Mouse (Mus musculus) forebrain, embryonic 14.5 days (tissue): ENCODE data around the gene Tub. TPM values are rescaled to one million over a fixed set of nuclear protein-coding genes. Genes with fewer than 3 reads are reported as not detected.

Experiments
- ATAC-seq: fragments of 200-750 bp; cut with Nextera tagmentation; 2 replicates; pipeline ENCODE4 v1.8.0; 2017; ENCODE audit warnings: mild to moderate bottlenecking, moderate library complexity
- DNase-seq: peaks from one replicate; pipeline ENCODE4 v3.0.0-alpha.2; 2015; ENCODE audit warnings: low spot score
- H3K27ac ChIP-seq: fragments of 300-500 bp; sonication (generic); 2 replicates; pipeline ENCODE4 v1.5.1; 2014; ENCODE audit warnings: low read depth, mild to moderate bottlenecking, control low read depth, low read length, moderate library complexity
- H3K27me3 ChIP-seq: fragments of 300-500 bp; sonication (generic); replicated peaks from 2 replicates; pipeline ENCODE4 v1.6.1; 2014; ENCODE audit warnings: low read length, control low read depth, mixed read lengths; ENCODE audit not compliant: control insufficient read depth, insufficient read depth
- H3K36me3 ChIP-seq: fragments of 300-500 bp; sonication (generic); 2 replicates; pipeline ENCODE4 v1.6.1; 2014; ENCODE audit warnings: low read length, control low read depth; ENCODE audit not compliant: control insufficient read depth, insufficient read depth
- H3K4me1 ChIP-seq: fragments of 300-500 bp; sonication (generic); 2 replicates; pipeline ENCODE4 v1.6.1; 2014; ENCODE audit warnings: antibody characterized with exemption, low read length, control low read depth; ENCODE audit not compliant: control insufficient read depth, insufficient read depth
- H3K4me2 ChIP-seq: fragments of 300-500 bp; sonication (generic); 2 replicates; pipeline ENCODE4 v1.6.1; 2014; ENCODE audit warnings: mild to moderate bottlenecking, control low read depth, low read length
- H3K4me3 ChIP-seq: fragments of 300-500 bp; sonication (generic); 2 replicates; pipeline ENCODE4 v1.5.1; 2014; ENCODE audit warnings: low read depth, low read length, control low read depth
- H3K9ac ChIP-seq: fragments of 300-500 bp; sonication (generic); 2 replicates; pipeline ENCODE4 v1.6.1; 2014; ENCODE audit warnings: mild to moderate bottlenecking, low read length, control low read depth, moderate library complexity
- H3K9me3 ChIP-seq: fragments of 300-500 bp; sonication (generic); replicated peaks from 2 replicates; pipeline ENCODE4 v1.6.1; 2016; ENCODE audit warnings: low read length, control low read depth, mixed read lengths; ENCODE audit not compliant: control insufficient read depth
- WGBS: fragments of 180-500 bp; shearing (Covaris S2); extraction: QIAGEN DNeasy Blood & Tissue Kit; methylation state at CpG from one replicate; pipeline ENCODE4 v1.1.7; 2014; 5-methylcytosine and 5-hydroxymethylcytosine counted together
- polyA plus RNA-seq: library from polyadenylated mRNA; unstranded; fragments of >200 nt; fragmentation: Nextera tagmentation; extraction: Ambion mirVana; gene quantifications from 2 replicates; pipeline ENCODE4 v1.2.1, GENCODE M21; 2014

Gene Tub
- polyA plus RNA-seq, 1 experiment from 2014 or later, result 28.6 TPM

DNA sequence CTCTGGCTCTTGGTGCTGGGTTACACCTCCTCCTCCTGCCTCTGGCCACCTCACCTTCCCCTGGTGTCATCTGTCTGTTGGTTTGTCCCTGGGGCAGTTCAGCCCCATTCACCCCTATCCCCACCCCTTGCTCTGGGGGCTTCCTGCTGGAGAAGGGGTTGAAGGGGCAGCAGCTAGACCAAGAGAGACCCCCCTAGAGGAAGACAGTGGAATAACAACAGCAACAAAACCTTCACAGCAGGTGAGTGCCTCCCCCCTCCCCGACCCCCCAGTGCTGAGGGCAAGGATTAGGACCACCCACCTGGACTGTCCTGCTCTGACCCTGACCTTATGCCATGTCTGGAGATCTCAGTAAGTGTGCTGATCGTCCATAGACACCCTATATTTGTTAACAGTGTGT is 15.8 kb downstream of the Tub start:
- 18% methylated on average over 2 of the region's 2 CpGs for WGBS
- no peaks in the 10 kb centered on the region for H3K9me3 ChIP-seq
- no peak overlapping the region for H3K9ac ChIP-seq
- H3K4me2 ChIP-seq, result no peak overlapping the region
- no peaks in the 10 kb centered on the region for H3K4me1 ChIP-seq
- DNase-seq (no peak), ATAC-seq (no peak)
- no peak overlapping the region for H3K4me3 ChIP-seq
- H3K36me3 ChIP-seq, result no peaks in the 10 kb centered on the region
- no peak overlapping the region for H3K27ac ChIP-seq
- H3K27me3 ChIP-seq, result no peaks in the 10 kb centered on the region

DNA sequence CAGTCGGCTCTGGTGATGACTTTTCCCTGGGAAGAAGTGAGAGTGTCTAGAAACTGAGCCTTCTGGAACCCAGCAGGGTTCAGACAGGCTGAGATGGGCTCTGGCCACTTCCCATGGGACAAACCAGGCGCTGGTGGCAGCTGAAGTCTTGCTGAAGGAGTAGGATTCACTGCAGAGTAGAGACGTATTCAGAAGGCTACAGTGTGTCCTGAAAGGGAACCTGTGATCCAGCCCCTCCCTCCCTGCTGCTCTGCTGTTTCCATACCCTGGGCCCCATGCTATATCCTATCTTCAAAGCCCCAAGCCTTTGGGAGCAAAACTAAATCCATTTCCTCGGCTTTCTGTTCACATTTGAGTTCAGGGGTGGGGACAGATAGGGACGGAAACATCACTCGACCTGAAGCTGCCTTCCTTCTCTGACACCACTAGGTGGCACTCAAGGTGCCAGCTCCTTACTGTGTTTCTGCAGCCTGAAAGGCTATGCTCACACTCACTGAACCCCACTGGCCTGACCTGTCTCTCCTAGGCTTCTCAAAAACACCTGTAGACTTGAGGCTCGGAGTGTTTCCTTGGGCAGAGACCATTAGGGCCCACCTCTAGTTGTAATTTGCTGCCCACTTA is 16.7 kb downstream of the Tub start:
- no peak overlapping the region for H3K4me2 ChIP-seq
- no peaks in the 10 kb centered on the region for H3K36me3 ChIP-seq
- DNase-seq, result peak; percentile 87
- H3K4me3 ChIP-seq, result no peak overlapping the region
- no peak overlapping the region for H3K27ac ChIP-seq
- 29% methylated on average over 7 of the region's 7 CpGs for WGBS
- ATAC-seq, result peak; percentile 78
- no peaks in the 10 kb centered on the region for H3K4me1 ChIP-seq
- no peak overlapping the region for H3K9ac ChIP-seq
- no peaks in the 10 kb centered on the region for H3K9me3 ChIP-seq
- H3K27me3 ChIP-seq, result no peaks in the 10 kb centered on the region

- no peak overlapping the region for H3K4me2 ChIP-seq
- WGBS, result 56% methylated on average over 6 of the region's 6 CpGs
- DNase-seq, result no peak
- H3K9ac ChIP-seq, result no peak overlapping the region
- ATAC-seq, result no peak
- no peaks in the 10 kb centered on the region for H3K9me3 ChIP-seq
- H3K27ac ChIP-seq, result no peak overlapping the region
- no peaks in the 10 kb centered on the region for H3K36me3 ChIP-seq
- peaks cover 10% of the 10 kb centered on the region for H3K4me1 ChIP-seq
- H3K4me3 ChIP-seq, result no peak overlapping the region
- no peaks in the 10 kb centered on the region for H3K27me3 ChIP-seq
Measured at GRCm38 (mm10) chr7:108968201-108968600, 18.1 kb downstream of the Tub start.

DNA sequence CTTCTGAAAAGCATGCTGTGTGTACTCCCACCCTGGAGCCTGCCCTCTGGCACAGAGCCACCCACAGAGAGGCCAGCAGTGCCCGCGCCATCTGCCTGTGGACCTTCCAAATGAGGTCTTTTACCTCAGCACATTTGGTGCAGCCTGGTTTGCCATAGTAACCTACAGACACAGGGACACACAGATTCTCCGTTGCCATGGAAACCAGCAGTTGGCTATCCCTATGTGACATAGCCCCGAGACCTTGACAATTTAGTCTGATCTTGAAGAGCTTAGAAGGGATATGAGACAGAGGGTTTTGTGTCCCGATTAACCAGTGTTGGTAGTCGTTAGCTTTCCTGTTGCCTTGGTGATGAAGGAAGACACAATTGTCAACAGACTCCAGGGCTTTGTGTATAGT is 22.1 kb downstream of the Tub start:
- H3K27me3 ChIP-seq, result no peaks in the 10 kb centered on the region
- H3K4me1 ChIP-seq, result peaks cover 10% of the 10 kb centered on the region
- WGBS, result 28% methylated on average over 6 of the region's 6 CpGs
- no peak overlapping the region for H3K4me3 ChIP-seq
- H3K4me2 ChIP-seq, result 0 out of 2 replicates have a peak overlapping the region, but pooled peaks have one; percentile 7
- peak overlapping the region; percentile 55 for H3K27ac ChIP-seq
- no peaks in the 10 kb centered on the region for H3K9me3 ChIP-seq
- no peaks in the 10 kb centered on the region for H3K36me3 ChIP-seq
- H3K9ac ChIP-seq, result no peak overlapping the region
- DNase-seq (peak; percentile 81), ATAC-seq (peak; percentile 81)

DNA sequence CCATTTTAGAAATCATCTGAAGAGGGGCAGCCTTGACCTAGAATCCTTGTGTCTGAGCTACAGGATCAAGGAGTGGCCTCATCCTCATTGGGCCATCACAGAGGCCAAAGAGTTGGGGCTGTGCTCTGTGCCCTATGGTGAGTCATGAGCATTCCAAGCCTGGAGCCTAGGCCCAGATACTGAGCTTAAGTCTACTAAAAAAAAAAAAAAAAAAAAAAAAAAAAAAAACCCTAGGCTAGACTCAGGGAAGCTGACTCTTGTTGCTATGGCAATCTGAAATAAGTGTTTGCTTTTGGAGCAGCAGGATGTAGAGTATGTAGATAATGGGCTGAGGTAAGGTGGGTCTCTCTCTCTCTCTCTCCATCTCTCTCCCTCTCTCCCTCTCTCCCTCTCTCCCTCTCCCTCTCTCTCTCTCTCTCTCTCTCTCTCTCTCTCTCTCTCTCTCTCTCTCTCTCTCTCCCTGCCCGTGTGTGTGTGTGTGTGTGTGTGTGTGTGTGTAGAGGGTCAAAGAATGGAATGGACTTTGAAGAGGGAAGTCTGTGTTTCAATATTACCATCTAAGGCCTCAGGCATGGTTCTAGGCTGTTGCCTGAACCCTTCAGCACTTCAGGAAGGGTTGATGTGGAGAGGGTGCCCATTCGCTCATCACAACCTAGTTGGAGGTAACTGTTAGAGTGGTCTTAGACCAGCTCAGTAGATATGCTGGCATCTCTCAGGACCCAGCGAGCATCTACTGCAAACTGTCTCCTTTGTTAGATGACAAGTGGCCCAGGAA is 36.0 kb downstream of the Tub start:
- Histone ChIP-seq H3K27ac (no peak overlapping the region), H3K4me1 (no peaks in the 10 kb centered on the region), H3K36me3 (no peaks in the 10 kb centered on the region), H3K27me3 (no peaks in the 10 kb centered on the region), H3K4me3 (no peak overlapping the region), H3K4me2 (no peak overlapping the region), H3K9me3 (no peaks in the 10 kb centered on the region), H3K9ac (no peak overlapping the region)
- DNase-seq (no peak), ATAC-seq (no peak)
- 82% methylated on average over 2 of the region's 3 CpGs for whole genome bisulfite sequencing

- H3K36me3 ChIP-seq, result no peaks in the 10 kb centered on the region
- H3K9ac ChIP-seq, result no peak overlapping the region
- no peak overlapping the region for H3K4me2 ChIP-seq
- no peaks in the 10 kb centered on the region for H3K27me3 ChIP-seq
- no peak for DNase-seq
- no peaks in the 10 kb centered on the region for H3K9me3 ChIP-seq
- 90% methylated on average over 9 of the region's 9 CpGs for WGBS
- H3K4me3 ChIP-seq, result no peak overlapping the region
- no peaks in the 10 kb centered on the region for H3K4me1 ChIP-seq
- ATAC-seq, result no peak
- no peak overlapping the region for H3K27ac ChIP-seq
Measured at GRCm38 (mm10) chr7:108991207-108991606, 41.1 kb downstream of the Tub start.

GRCm38 (mm10) chr7:108993230-108993629 is 43.1 kb downstream of the Tub start:
- no peaks in the 10 kb centered on the region for H3K36me3 ChIP-seq
- no peak for ATAC-seq

DNA sequence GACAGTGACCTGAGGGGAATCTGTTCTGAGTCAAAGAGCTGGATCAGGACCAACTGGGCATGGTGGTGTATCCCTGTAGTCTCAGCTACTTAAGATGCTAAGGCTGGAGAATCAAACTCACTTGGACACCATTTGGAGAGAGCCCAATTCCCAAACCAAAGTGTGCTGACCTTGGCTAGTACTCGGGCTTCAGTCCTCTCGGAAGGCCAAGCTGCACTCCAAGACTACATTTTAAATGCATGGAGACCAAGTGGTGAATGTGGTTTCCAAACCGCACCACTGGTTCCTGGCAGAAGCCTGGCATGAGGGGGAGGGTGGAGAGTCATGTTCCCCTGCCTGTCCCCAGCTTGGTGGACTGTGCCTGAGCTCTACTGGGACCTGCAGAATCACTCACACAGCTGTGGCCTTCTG is 43.7 kb downstream of the Tub start:
- Histone ChIP-seq H3K4me1 (no peaks in the 10 kb centered on the region), H3K36me3 (no peaks in the 10 kb centered on the region), H3K4me2 (no peak overlapping the region), H3K4me3 (no peak overlapping the region), H3K9me3 (no peaks in the 10 kb centered on the region), H3K27ac (no peak overlapping the region), H3K27me3 (no peaks in the 10 kb centered on the region), H3K9ac (no peak overlapping the region)
- WGBS, result 93% methylated on average over 3 of the region's 3 CpGs
- ATAC-seq (no peak), DNase-seq (no peak)

More at GRCm38 (mm10) chr7:108993230-108993629, 43.1 kb downstream of the Tub start:
- no peak overlapping the region for H3K4me2 ChIP-seq
- H3K27ac ChIP-seq, result no peak overlapping the region
- H3K4me1 ChIP-seq, result no peaks in the 10 kb centered on the region
- H3K9ac ChIP-seq, result no peak overlapping the region
- 88% methylated on average over 7 of the region's 7 CpGs for WGBS
- DNase-seq, result no peak
- no peaks in the 10 kb centered on the region for H3K27me3 ChIP-seq
- H3K4me3 ChIP-seq, result no peak overlapping the region
- no peaks in the 10 kb centered on the region for H3K9me3 ChIP-seq

DNA sequence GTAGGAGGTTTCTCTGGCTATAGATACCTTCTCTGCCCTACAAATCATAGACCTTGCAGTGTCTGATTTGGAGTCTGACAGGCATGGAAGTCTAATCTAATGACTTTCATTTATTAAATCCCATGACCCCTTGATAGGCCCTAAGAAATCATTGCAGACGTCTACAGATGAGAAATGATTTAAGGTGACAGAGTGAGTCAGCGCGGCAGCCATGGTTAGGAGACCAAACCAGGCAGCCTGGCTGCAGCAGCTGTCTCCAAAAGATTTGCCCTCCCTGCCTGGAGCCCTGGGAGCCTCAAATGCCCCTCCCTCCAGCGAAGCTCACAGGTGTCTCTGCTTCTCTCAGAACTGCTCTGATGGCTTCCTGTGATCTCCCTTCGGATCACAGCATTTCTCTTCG is 46.0 kb downstream of the Tub start:
- Histone ChIP-seq H3K4me3 (no peak overlapping the region), H3K27ac (no peak overlapping the region), H3K4me1 (no peaks in the 10 kb centered on the region), H3K9ac (no peak overlapping the region), H3K36me3 (no peaks in the 10 kb centered on the region), H3K9me3 (no peaks in the 10 kb centered on the region), H3K4me2 (no peak overlapping the region), H3K27me3 (no peaks in the 10 kb centered on the region)
- WGBS, result 72% methylated on average over 6 of the region's 6 CpGs
- ATAC-seq (no peak), DNase-seq (no peak)
